Comparison of ENCODE assay signal across 9 mouse cellular contexts in the genomic region with DNA sequence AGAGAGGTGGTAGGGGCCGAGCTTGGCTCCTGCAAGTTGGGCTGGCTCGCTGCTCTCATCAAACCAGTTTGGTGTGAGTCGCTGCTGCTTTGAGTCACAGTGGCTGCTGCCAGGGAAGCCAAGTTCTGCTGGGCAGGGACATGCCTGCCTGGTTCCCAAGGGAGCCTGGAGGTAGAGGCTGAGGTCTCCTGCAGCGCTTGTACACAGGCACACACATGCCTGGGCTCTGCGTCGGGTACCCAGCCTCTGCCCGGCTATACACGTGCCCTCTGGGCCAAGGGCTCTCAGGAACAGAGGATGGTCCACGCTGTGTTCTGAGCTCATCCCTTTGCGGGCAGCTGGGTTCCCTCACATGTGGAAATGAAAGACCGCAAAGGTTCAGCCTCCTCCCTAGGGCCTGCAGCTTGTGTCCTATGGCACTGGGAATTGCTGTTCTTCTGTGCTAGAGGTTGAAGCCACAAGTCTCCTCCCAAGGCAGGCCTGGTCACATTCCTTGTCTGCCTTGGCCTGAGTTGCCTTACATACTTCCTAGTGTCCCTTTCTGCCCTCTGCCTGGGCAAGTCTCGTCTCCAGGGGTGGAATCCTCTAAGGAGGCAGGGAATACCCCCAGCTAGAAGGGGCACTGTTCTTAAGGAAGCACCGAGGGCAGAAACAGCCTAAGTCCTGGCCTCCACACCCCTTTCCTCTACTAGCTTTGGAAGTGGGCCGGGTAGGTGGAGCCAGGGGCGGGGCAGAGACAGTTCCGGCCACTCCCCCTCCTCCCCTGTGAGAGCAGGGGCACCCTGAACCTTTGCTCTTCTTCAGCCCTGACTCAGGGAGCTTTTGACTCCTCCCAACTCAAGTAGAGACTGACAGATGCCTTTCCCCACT. TPM values are rescaled to one million over a fixed set of nuclear protein-coding genes. Genes with fewer than 3 reads are reported as not detected.
DNase-seq lines count a peak whose midpoint lies in the region; ATAC-seq lines count a peak whose summit lies in the region.
"Had no signal": no experiment of that assay in that cellular context is flagged by ENCODE, and none has a peak within 500 bp of the region (broad histone marks: within the 10 kb centered on the region; RNA-seq: fewer than 3 reads in every experiment).

No protein-coding gene starts in this region.

- WGBS in embryonic facial prominence, embryonic 10.5 days: 31% methylated on average over 16 of the region's 16 CpGs
- WGBS in liver, embryonic 11.5 days: 45% methylated on average over 16 of the region's 16 CpGs

- peak; percentile 77 to 81 for DNase-seq in urinary bladder, adult 18-20 months (ENCODE audit: low spot score in 2 of 2)
- no peak for DNase-seq in urinary bladder, postnatal 10 days (ENCODE audit: low spot score)
- peak; percentile 56 for DNase-seq in embryonic facial prominence, embryonic 10.5 days (ENCODE audit: low spot score)
- peak; percentile 75 for DNase-seq in liver, embryonic 11.5 days (ENCODE audit: low spot score)
- peak; percentile 68 for DNase-seq in retina, embryonic 14.5 days (ENCODE audit: low spot score)
- no peak for DNase-seq in layer of hippocampus, adult 11-12 months (ENCODE audit: low spot score)
- no peak for DNase-seq in left cerebral cortex, adult 9 months (ENCODE audit: low spot score in 2 of 2)

- ATAC-seq in hematopoietic stem cell, adult 5-6 weeks (replicated peaks in 1 of 2; ENCODE audit: insufficient read depth in 1 of 2, low FRiP score in 2 of 2, low TSS enrichment in 1 of 2, low read depth in 1 of 2, poor library complexity in 2 of 2, severe bottlenecking in 2 of 2): peak; percentile 87 to 89
- peak; percentile 55 for ATAC-seq in liver, embryonic 11.5 days (replicated peaks; ENCODE audit: low FRiP score)

- peaks cover 96% of the 10 kb centered on the region for H3K27me3 ChIP-seq in embryonic facial prominence, embryonic 10.5 days (replicated peaks; ENCODE audit: low read depth, poor library complexity, severe bottlenecking)
- peaks cover 46% of the 10 kb centered on the region for H3K27me3 ChIP-seq in liver, embryonic 11.5 days (replicated peaks; ENCODE audit: control insufficient read depth, insufficient read depth, low read length)

- no peak overlapping the region for H3K9ac ChIP-seq in liver, embryonic 11.5 days (ENCODE audit: low read depth, low read length)

- H3K27ac ChIP-seq in embryonic facial prominence, embryonic 10.5 days (replicated peaks): no peak overlapping the region; the same call in 1 of the 2 replicates
- H3K27ac ChIP-seq in liver, embryonic 11.5 days (ENCODE audit: low read depth, low read length): no peak overlapping the region

- H3K4me2 ChIP-seq in liver, embryonic 11.5 days: peak overlapping the region; percentile 33

- H3K36me3 ChIP-seq in embryonic facial prominence, embryonic 10.5 days (replicated peaks): no peaks in the 10 kb centered on the region
- H3K36me3 ChIP-seq in liver, embryonic 11.5 days (ENCODE audit: control insufficient read depth, insufficient read depth, low read length): no peaks in the 10 kb centered on the region

- H3K4me3 ChIP-seq in embryonic facial prominence, embryonic 10.5 days: peak overlapping the region; percentile 29
- H3K4me3 ChIP-seq in liver, embryonic 11.5 days (ENCODE audit: low read depth, low read length): no peak overlapping the region
- H3K4me3 ChIP-seq: erythroblast, embryonic 14.5 days had no signal

- no peaks in the 10 kb centered on the region for H3K9me3 ChIP-seq in embryonic facial prominence, embryonic 10.5 days
- H3K9me3 ChIP-seq in liver, embryonic 11.5 days (ENCODE audit: control insufficient read depth, low read length): no peaks in the 10 kb centered on the region

- peaks cover 33% of the 10 kb centered on the region for H3K4me1 ChIP-seq in embryonic facial prominence, embryonic 10.5 days
- peaks cover 14% of the 10 kb centered on the region for H3K4me1 ChIP-seq in liver, embryonic 11.5 days (replicated peaks; ENCODE audit: control insufficient read depth, insufficient read depth, low read length)

RNA-seq across cellular contexts. Expression of a gene that starts 2.8 kb away (rescaled TPM):
- 0.21 and 0.32 TPM in 2 replicates for polyA plus RNA-seq in embryonic facial prominence, embryonic 10.5 days (2016; fragmentation: Nextera tagmentation; extraction: Ambion mirVana)
- total RNA-seq in hematopoietic stem cell, adult 5-6 weeks (2017): 0.19 and 0.25 TPM in 2 replicates
- 0.30 and 0.35 TPM in 2 replicates for polyA plus RNA-seq in liver, embryonic 11.5 days (2014; fragmentation: Nextera tagmentation; extraction: Ambion mirVana)
- polyA plus RNA-seq: erythroblast, embryonic 14.5 days had no signal

RNA-seq across cellular contexts. Expression of a gene that starts 28.7 kb away (rescaled TPM):
- 33.4 and 34.8 TPM in 2 replicates for polyA plus RNA-seq in embryonic facial prominence, embryonic 10.5 days (2016; fragmentation: Nextera tagmentation; extraction: Ambion mirVana)
- 27.6 and 47.9 TPM in 2 replicates for total RNA-seq in hematopoietic stem cell, adult 5-6 weeks (2017)
- polyA plus RNA-seq in liver, embryonic 11.5 days (2014; fragmentation: Nextera tagmentation; extraction: Ambion mirVana): 37.0 and 38.0 TPM in 2 replicates

RNA-seq across cellular contexts. Expression of a gene that starts 57.4 kb away (rescaled TPM):
- polyA plus RNA-seq in embryonic facial prominence, embryonic 10.5 days (2016; fragmentation: Nextera tagmentation; extraction: Ambion mirVana): 0.57 and 0.87 TPM in 2 replicates
- 0.79 and 1.1 TPM in 2 replicates for total RNA-seq in hematopoietic stem cell, adult 5-6 weeks (2017)
- 0.55 and 0.74 TPM in 2 replicates for polyA plus RNA-seq in liver, embryonic 11.5 days (2014; fragmentation: Nextera tagmentation; extraction: Ambion mirVana)

Comparison
In these comparisons a context has a peak if more than half of its experiments do, and no peak if none do; other contexts are left out.
1. DNase-seq: peak in urinary bladder, adult 18-20 months (2 of 2), embryonic facial prominence, embryonic 10.5 days (single experiment), liver, embryonic 11.5 days (single experiment) and retina, embryonic 14.5 days (single experiment); none in urinary bladder, postnatal 10 days (single experiment), layer of hippocampus, adult 11-12 months (single experiment) and left cerebral cortex, adult 9 months (0 of 2).